ENCODE assay signal across 22 mouse cellular contexts in genomic region chr13:93080859-93081258, GRCm38 (mm10).
DNase-seq lines count a peak whose midpoint lies in the region; ATAC-seq and TF ChIP-seq lines count a peak whose summit lies in the region.
"Had no signal": no experiment of that assay in that cellular context is flagged by ENCODE, and none has a peak within 500 bp of the region (broad histone marks: within the 10 kb centered on the region; RNA-seq: fewer than 3 reads in every experiment).

No protein-coding gene starts in this region.

- H3K4me3 ChIP-seq in forebrain, postnatal 0 days (ENCODE audit: low read depth, low read length): no peak overlapping the region
- H3K4me3 ChIP-seq: embryonic facial prominence, embryonic 10.5 days; embryonic facial prominence, embryonic 12.5 days; forebrain, embryonic 13.5 days had no signal

- TF ChIP-seq CTCF in forebrain, postnatal 0 days (IDR thresholded peaks at IDR 0.05; ENCODE audit: low read depth): no peak

- H3K36me3 ChIP-seq in forebrain, postnatal 0 days (ENCODE audit: insufficient read depth): no peaks in the 10 kb centered on the region; the same call in 1 of the 2 replicates
- H3K36me3 ChIP-seq: embryonic facial prominence, embryonic 10.5 days; embryonic facial prominence, embryonic 12.5 days; G1E had no signal

- H3K4me1 ChIP-seq in forebrain, postnatal 0 days (ENCODE audit: insufficient read depth): no peaks in the 10 kb centered on the region
- H3K4me1 ChIP-seq: embryonic facial prominence, embryonic 10.5 days; embryonic facial prominence, embryonic 12.5 days; forebrain, embryonic 13.5 days had no signal

- H3K27ac ChIP-seq in forebrain, postnatal 0 days (ENCODE audit: low read depth, low read length): no peak overlapping the region
- H3K27ac ChIP-seq: embryonic facial prominence, embryonic 10.5 days; embryonic facial prominence, embryonic 12.5 days; forebrain, embryonic 13.5 days had no signal

- ATAC-seq in activated CD4-positive, CD25-positive, alpha-beta regulatory T cell, adult 4 months: peak; percentile 71
- ATAC-seq in inflammation-experienced regulatory T-cells, adult 6 months: peak; percentile 83
- no peak for ATAC-seq in forebrain, postnatal 0 days
- no peak for ATAC-seq in cerebellum, adult (ENCODE audit: insufficient number of reproducible peaks, low FRiP score, low TSS enrichment)
- ATAC-seq: forebrain, embryonic 13.5 days; forebrain, embryonic 16.5 days; Patski had no signal

- H3K9ac ChIP-seq in forebrain, postnatal 0 days: no peak overlapping the region
- H3K9ac ChIP-seq: embryonic facial prominence, embryonic 12.5 days; forebrain, embryonic 13.5 days had no signal

- DNase-seq in CD4-positive, CD25-positive, alpha-beta regulatory T cell, adult 2 months (ENCODE audit: low read depth, low spot score): peak; percentile 22
- DNase-seq in right cerebral cortex, postnatal 36 days (ENCODE audit: low spot score in 2 of 2): no peak
- DNase-seq in layer of hippocampus, adult 11-12 months (ENCODE audit: low spot score): no peak
- no peak for DNase-seq in forebrain, postnatal 0 days
- DNase-seq: adrenal gland, adult 2 months; adrenal gland, postnatal 10 days; adrenal gland, postnatal 25 days; cerebellum, adult 11-12 months; cerebellum, adult 2 months; cerebellum, adult 9-10 months; cerebellum, postnatal 10 days; cerebellum, postnatal 25 days had no signal

- 91% methylated on average over 2 of the region's 2 CpGs for WGBS in forebrain, postnatal 0 days

- no peaks in the 10 kb centered on the region for H3K27me3 ChIP-seq in forebrain, postnatal 0 days (ENCODE audit: insufficient read depth, low read length)
- H3K27me3 ChIP-seq: CH12.LX; embryonic facial prominence, embryonic 12.5 days; forebrain, embryonic 13.5 days; Patski had no signal

- no peak overlapping the region for H3K4me2 ChIP-seq in forebrain, postnatal 0 days (ENCODE audit: low read depth)
- H3K4me2 ChIP-seq: embryonic facial prominence, embryonic 12.5 days; forebrain, embryonic 13.5 days had no signal

- no peaks in the 10 kb centered on the region for H3K9me3 ChIP-seq in forebrain, postnatal 0 days (ENCODE audit: low read length)
- H3K9me3 ChIP-seq: G1E had no signal

Comparison
In these comparisons a context has a peak if more than half of its experiments do, and no peak if none do; other contexts are left out.
1. ATAC-seq: peak in activated CD4-positive, CD25-positive, alpha-beta regulatory T cell, adult 4 months (single experiment) and inflammation-experienced regulatory T-cells, adult 6 months (single experiment); none in forebrain, postnatal 0 days (single experiment) and cerebellum, adult (single experiment).